Mouse (Mus musculus): ENCODE measurements around the gene Trim34a.
"Not testable (repeated sequence)": the region's sequence is repeated elsewhere in the genome, so short reads cannot be mapped to it uniquely, and the experiment has no call there.

GRCm38 (mm10) chr7:104265335-104265734 is 21.1 kb downstream of the Trim34a start:
- TF ChIP-seq CTCF (IDR thresholded peaks at IDR 0.05; ENCODE audit: low read depth, low read length); GATA1 (IDR thresholded peaks at IDR 0.05; ENCODE audit: borderline replicate concordance, low read length); TAL1 (conservative IDR thresholded peaks at IDR 0.05; ENCODE audit: low read depth, low read length); GATA2 (IDR thresholded peaks at IDR 0.05; ENCODE audit: borderline replicate concordance, low read depth, low read length): not testable (repeated sequence)

All from G1E (cell line).